Mouse (Mus musculus): Measurements from ENCODE around the gene Pogz.

- no peak for TF ChIP-seq CTCF (IDR thresholded peaks at IDR 0.05; ENCODE audit: borderline replicate concordance, insufficient read depth, low read depth, low read length)
- no peak for TF ChIP-seq POLR2A (IDR thresholded peaks at IDR 0.05; ENCODE audit: borderline replicate concordance, insufficient read depth, low read length)
Measured at GRCm38 (mm10) chr3:94804146-94804545, 33.2 kb upstream of the Pogz start.

Measured in cerebellum, adult 2 months (tissue).